Mouse (Mus musculus) stomach, postnatal 0 days (tissue): ENCODE data around the gene Ccr5. TPM values are rescaled to one million over a fixed set of nuclear protein-coding genes. Genes with fewer than 3 reads are reported as not detected.
"Not testable (repeated sequence)": the region's sequence is repeated elsewhere in the genome, so short reads cannot be mapped to it uniquely, and the experiment has no call there.

Experiments used
- ATAC-seq: fragments of 200-750 bp; cut with Nextera tagmentation; 2 replicates; pipeline ENCODE4 v1.8.0; 2017; ENCODE audit not compliant: low FRiP score, low TSS enrichment
- DNase-seq: peaks from one replicate; pipeline ENCODE4 v3.0.0-alpha.2; 2016; ENCODE audit warnings: low spot score
- H3K27ac ChIP-seq: fragments of 300-500 bp; sonication (generic); replicated peaks from 2 replicates; pipeline ENCODE4 v1.5.1; 2014; ENCODE audit warnings: mild to moderate bottlenecking, control low read depth
- H3K27me3 ChIP-seq: fragments of 300-500 bp; sonication (generic); 2 replicates; pipeline ENCODE4 v1.6.1; 2014; ENCODE audit warnings: low read length; ENCODE audit not compliant: control insufficient read depth, insufficient read depth
- H3K36me3 ChIP-seq: fragments of 300-500 bp; sonication (generic); 2 replicates; pipeline ENCODE4 v1.6.1; 2014; ENCODE audit warnings: low read length, mixed read lengths; ENCODE audit not compliant: control insufficient read depth, insufficient read depth
- H3K4me1 ChIP-seq: fragments of 300-500 bp; sonication (generic); replicated peaks from 2 replicates; pipeline ENCODE4 v1.6.1; 2014; ENCODE audit warnings: antibody characterized with exemption; ENCODE audit not compliant: control insufficient read depth, insufficient read depth
- H3K4me2 ChIP-seq: fragments of 300-500 bp; sonication (generic); replicated peaks from 2 replicates; pipeline ENCODE4 v1.6.1; 2014; ENCODE audit warnings: low read depth, mild to moderate bottlenecking, control low read depth, moderate library complexity
- H3K4me3 ChIP-seq: fragments of 300-500 bp; sonication (generic); 2 replicates; pipeline ENCODE4 v1.5.1; 2014; ENCODE audit warnings: low read depth, low read length, control low read depth
- H3K9ac ChIP-seq: fragments of 300-500 bp; sonication (generic); 2 replicates; pipeline ENCODE4 v1.6.1; 2014; ENCODE audit warnings: mild to moderate bottlenecking, low read length, control low read depth, mixed read lengths
- H3K9me3 ChIP-seq: fragments of 300-500 bp; sonication (generic); 2 replicates; pipeline ENCODE4 v1.6.1; 2016; ENCODE audit warnings: low read length; ENCODE audit not compliant: control insufficient read depth
- CTCF ChIP-seq: IDR thresholded peaks from 2 replicates; pipeline ENCODE4 v1.5.1; 2016; ENCODE audit warnings: antibody characterized with exemption, low read depth, mild to moderate bottlenecking, moderate library complexity
- EP300 ChIP-seq: optimal IDR thresholded peaks from 2 replicates; pipeline ENCODE3; 2016; ENCODE audit warnings: antibody characterized with exemption
- WGBS: fragments of 180-500 bp; shearing (Covaris S2); extraction: QIAGEN DNeasy Blood & Tissue Kit; methylation state at CpG from one replicate; pipeline ENCODE4 v1.1.7; 2014; 5-methylcytosine and 5-hydroxymethylcytosine counted together
- polyA plus RNA-seq: library from polyadenylated mRNA; unstranded; fragments of >200 nt; fragmentation: Nextera tagmentation; extraction: Ambion mirVana; gene quantifications from 2 replicates; pipeline ENCODE4 v1.2.1, GENCODE M21; 2015

The Ccr5 gene
- polyA plus RNA-seq, 1 experiment from 2014 or later: 0.63 TPM

DNA sequence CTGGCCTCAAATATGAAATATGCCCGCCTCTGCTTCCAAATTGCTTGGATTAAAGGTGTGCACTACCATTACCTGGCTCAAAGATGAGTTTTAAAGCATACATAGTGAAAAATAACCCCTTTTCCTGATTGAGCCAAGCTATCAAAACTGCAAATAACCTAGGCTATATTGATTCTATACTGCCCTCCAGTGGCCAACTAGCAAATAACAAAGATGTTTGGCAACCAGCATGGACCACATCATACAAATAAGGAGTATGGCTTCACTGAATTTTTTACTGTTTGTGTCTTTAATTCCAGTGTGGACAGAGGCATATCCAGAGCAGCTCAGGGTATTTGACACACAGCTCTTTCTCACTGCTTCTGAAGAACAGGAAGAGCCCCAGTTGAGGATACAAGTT lies 7.0 kb downstream of the Ccr5 start:
- Histone ChIP-seq H3K4me3 (no peak overlapping the region), H3K36me3 (no peaks in the 10 kb centered on the region), H3K4me1 (no peaks in the 10 kb centered on the region), H3K27ac (no peak overlapping the region), H3K9me3 (no peaks in the 10 kb centered on the region), H3K27me3 (no peaks in the 10 kb centered on the region), H3K4me2 (no peak overlapping the region), H3K9ac (no peak overlapping the region)
- ATAC-seq: no peak
- TF ChIP-seq CTCF: peak; percentile 84
- no peak for TF ChIP-seq EP300
- DNase-seq: peak; percentile 21
- 0% methylated on average over 1 of the region's 1 CpGs for WGBS

DNA sequence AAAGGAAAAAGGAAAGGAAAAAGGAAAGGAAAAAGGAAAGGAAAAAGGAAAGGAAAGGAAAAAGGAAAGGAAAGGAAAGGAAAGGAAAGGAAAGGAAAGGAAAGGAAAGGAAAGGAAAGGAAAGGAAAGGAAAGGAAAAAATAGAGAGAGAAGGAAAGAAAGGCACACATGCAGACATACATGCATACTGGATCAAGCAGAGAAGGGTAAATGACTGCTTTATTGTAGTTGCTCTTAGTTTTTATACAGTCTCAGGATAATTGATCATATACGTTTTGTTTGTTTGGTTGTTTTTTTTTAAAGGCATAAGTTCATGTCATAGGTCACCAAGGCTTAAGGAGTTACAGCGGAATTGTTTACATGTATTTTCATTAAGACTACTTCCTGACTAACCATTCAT lies 11.6 kb downstream of the Ccr5 start:
- ATAC-seq, H3K27me3 ChIP-seq, H3K9me3 ChIP-seq, H3K4me1 ChIP-seq, H3K9ac ChIP-seq, DNase-seq, H3K36me3 ChIP-seq, H3K4me2 ChIP-seq, H3K4me3 ChIP-seq, H3K27ac ChIP-seq: not testable (repeated sequence)
- 51% methylated on average over 2 of the region's 2 CpGs for WGBS

DNA sequence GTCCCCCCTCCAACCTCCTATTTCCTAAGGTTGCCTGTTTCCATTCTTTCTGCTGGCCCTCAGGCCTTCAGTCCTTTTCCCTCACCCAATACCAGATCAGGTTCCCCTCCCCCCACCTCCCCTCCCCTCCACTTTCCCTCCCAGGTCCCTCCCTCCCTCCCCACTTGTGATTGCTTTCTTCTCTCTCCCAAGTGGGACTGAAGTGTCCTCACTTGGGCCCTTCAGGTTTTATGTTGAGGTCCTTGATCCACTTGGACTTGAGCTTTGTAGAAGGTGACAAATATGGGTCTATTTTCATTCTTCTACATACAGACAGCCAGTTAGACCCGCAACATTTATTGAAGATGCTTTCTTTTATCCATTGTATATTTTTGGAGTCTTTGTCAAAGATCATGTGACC lies 13.6 kb downstream of the Ccr5 start:
- H3K27me3 ChIP-seq, H3K4me3 ChIP-seq, ATAC-seq, DNase-seq, H3K4me1 ChIP-seq, H3K36me3 ChIP-seq, H3K9ac ChIP-seq, H3K4me2 ChIP-seq, H3K27ac ChIP-seq, H3K9me3 ChIP-seq: not testable (repeated sequence)
- 95% methylated on average over 1 of the region's 1 CpGs for WGBS

DNA sequence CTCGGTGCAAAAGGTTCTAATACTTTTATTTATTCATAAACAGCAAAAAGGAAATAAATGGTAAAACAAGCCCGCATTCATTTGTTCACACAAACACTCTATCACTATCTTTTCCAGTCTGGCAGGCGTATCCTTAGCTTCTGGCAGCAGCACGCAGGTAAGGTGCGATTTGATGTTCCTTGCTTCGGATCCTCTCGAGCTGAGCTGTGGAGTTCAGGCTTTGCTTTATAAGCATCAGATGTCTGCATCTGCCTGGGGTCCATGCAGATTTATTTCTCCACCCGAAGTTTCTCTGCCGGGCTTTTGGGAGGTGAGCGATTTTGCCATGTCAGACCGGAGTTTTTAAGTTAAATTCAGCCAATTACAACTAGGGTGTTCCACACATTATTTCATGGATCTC lies 16.3 kb downstream of the Ccr5 start:
- Histone ChIP-seq H3K27ac (no peak overlapping the region), H3K27me3 (no peaks in the 10 kb centered on the region), H3K4me2 (no peak overlapping the region), H3K9ac (no peak overlapping the region), H3K4me1 (no peaks in the 10 kb centered on the region), H3K4me3 (no peak overlapping the region), H3K9me3 (no peaks in the 10 kb centered on the region), H3K36me3 (no peaks in the 10 kb centered on the region)
- DNase-seq (no peak), ATAC-seq (no peak)
- TF ChIP-seq CTCF (no peak), EP300 (no peak)
- WGBS: 41% methylated on average over 11 of the region's 11 CpGs

DNA sequence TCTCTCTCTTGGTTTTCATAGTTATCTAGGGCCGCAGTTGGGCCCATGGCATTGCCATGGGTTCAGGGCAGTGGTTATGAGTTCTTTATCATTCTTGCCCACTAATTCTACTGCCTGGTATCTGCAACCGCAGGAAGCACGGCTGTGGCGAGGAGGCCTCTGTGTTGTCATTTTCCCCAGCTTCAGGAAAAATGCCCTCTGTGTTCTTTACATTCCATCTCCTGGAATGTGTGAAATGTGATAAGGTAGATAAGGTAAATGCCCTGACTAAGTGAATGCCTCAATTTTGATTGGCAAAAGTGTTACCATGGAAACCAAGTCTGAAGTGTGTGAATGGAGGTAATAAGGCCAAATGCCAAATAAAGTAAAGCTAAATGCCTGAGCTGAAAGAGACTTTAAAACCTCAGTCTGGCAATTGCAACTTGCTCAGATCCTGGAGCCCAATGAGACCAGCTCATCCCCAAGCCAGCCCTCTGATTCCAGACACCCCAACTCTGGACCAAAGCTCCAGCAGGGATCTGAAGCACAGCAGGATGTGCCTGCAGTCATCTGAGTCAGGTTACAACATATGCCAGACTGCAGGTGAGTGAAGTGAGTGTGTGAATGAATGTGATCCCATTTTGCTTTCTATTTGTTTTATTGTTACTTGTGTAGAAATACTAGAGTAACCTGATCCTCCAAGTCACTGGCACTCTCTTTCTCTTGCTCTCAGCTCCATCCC lies 16.9 kb downstream of the Ccr5 start:
- 25% methylated on average over 4 of the region's 4 CpGs for WGBS
- no peaks in the 10 kb centered on the region for H3K27me3 ChIP-seq
- H3K9ac ChIP-seq: no peak overlapping the region
- no peak for DNase-seq
- H3K36me3 ChIP-seq: no peaks in the 10 kb centered on the region
- peak; percentile 45; the same call in 1 of the 2 replicates for ATAC-seq
- no peak overlapping the region for H3K4me2 ChIP-seq
- no peaks in the 10 kb centered on the region for H3K4me1 ChIP-seq
- TF ChIP-seq CTCF (no peak), EP300 (no peak)
- H3K4me3 ChIP-seq: no peak overlapping the region
- H3K9me3 ChIP-seq: no peaks in the 10 kb centered on the region
- H3K27ac ChIP-seq: no peak overlapping the region

DNA sequence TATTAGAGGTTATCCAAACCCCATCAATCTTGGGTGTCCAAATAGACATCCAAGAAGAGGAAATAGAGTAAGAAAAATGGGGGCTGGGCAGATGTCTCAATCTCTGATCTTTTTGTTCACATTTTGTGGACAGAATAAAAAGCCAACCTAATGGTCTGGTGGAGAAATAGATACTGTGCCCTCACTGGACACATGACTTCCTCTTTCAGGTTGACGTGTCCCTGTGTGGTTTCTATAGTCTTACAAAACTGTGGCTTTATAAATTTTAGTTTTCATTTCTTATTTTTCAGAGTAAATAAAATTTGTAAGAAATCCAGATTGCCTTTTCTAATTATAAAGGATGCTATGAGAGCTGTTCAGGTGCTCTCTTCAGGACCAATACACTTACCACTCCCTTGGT lies 22.3 kb downstream of the Ccr5 start:
- no peak overlapping the region for H3K9ac ChIP-seq
- H3K36me3 ChIP-seq: no peaks in the 10 kb centered on the region
- no peaks in the 10 kb centered on the region for H3K4me1 ChIP-seq
- DNase-seq (no peak), ATAC-seq (no peak)
- no peaks in the 10 kb centered on the region for H3K9me3 ChIP-seq
- 82% methylated on average over 1 of the region's 1 CpGs for WGBS
- H3K4me2 ChIP-seq: no peak overlapping the region
- no peak for TF ChIP-seq CTCF
- no peak for TF ChIP-seq EP300
- no peaks in the 10 kb centered on the region for H3K27me3 ChIP-seq
- H3K4me3 ChIP-seq: no peak overlapping the region
- no peak overlapping the region for H3K27ac ChIP-seq
